7 mouse cellular contexts compared by ENCODE assay signal in the genomic region with DNA sequence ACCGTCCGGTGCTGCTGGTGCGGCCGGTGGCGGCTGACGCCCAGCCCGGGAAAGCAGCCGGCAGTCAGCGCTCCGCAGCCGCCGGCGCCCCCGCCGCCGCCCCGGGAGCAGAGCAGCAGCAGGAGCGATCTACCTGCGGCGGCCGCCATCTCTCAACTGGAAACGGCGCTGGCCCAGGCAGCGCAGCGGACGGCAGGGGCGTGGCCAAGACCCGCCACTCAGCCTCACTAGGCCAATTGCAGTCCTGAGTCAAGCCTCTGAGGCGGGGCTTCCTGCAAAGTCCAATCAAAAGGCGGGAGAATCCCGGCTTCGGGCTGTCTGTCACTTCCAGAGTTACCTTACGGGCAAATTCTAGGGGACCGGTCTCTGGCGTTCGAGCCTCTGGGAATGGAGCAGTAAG. TPM values are rescaled to one million over a fixed set of nuclear protein-coding genes. Genes with fewer than 3 reads are reported as not detected.
A peak's percentile ranks its signal among the peaks of the same experiment; 100 is the strongest.
DNase-seq lines count a peak whose midpoint lies in the region; ATAC-seq and TF ChIP-seq lines count a peak whose summit lies in the region.

Mcu (minus strand) TSS at position 171 of the 400 bp plus-strand sequence.

- no peaks in the 10 kb centered on the region for H3K36me3 ChIP-seq in embryonic facial prominence, embryonic 12.5 days
- H3K36me3 ChIP-seq in heart, adult 2 months (ENCODE audit: control insufficient read depth, insufficient read depth, low read length): no peaks in the 10 kb centered on the region
- no peaks in the 10 kb centered on the region for H3K36me3 ChIP-seq in limb, embryonic 13.5 days
- H3K36me3 ChIP-seq in midbrain, embryonic 16.5 days (ENCODE audit: control insufficient read depth, insufficient read depth, low read length): no peaks in the 10 kb centered on the region

- H3K9me3 ChIP-seq in embryonic facial prominence, embryonic 12.5 days: no peaks in the 10 kb centered on the region
- H3K9me3 ChIP-seq in limb, embryonic 13.5 days: no peaks in the 10 kb centered on the region
- H3K9me3 ChIP-seq in midbrain, embryonic 16.5 days (replicated peaks; ENCODE audit: control insufficient read depth, low read length, poor library complexity, severe bottlenecking): no peaks in the 10 kb centered on the region

- 0 out of 2 replicates have a peak, but pooled peaks cover 1% of the 10 kb centered on the region for H3K79me2 ChIP-seq in heart, adult 2 months (replicated peaks; ENCODE audit: control insufficient read depth, insufficient read depth, low read length)

- peak within 1 kb of the TSS; percentile 92 for H3K9ac ChIP-seq in embryonic facial prominence, embryonic 12.5 days
- peak within 1 kb of the TSS; percentile 94 for H3K9ac ChIP-seq in heart, adult 2 months (ENCODE audit: low read depth, low read length)
- peak within 1 kb of the TSS; percentile 97 for H3K9ac ChIP-seq in limb, embryonic 13.5 days
- H3K9ac ChIP-seq in midbrain, embryonic 16.5 days (ENCODE audit: low read depth, low read length): peak within 1 kb of the TSS; percentile 90

- intact Hi-C loops in heart, adult 2 months (cut with DNase I): loop anchor here (1.0 to 5.0 kb wide), 5 partner anchors 86 to 395 kb away; partner anchors contain the start of genes Micu1, Oit3, Sept10 and Sowahc

- H3K27ac ChIP-seq in embryonic facial prominence, embryonic 12.5 days: peak within 1 kb of the TSS; percentile 88
- peak within 1 kb of the TSS; percentile 82 for H3K27ac ChIP-seq in heart, adult 2 months
- H3K27ac ChIP-seq in limb, embryonic 13.5 days: peak within 1 kb of the TSS; percentile 89
- H3K27ac ChIP-seq in midbrain, embryonic 16.5 days (ENCODE audit: low read length): peak within 1 kb of the TSS; percentile 90

- peak within 1 kb of the TSS; percentile 90 for H3K4me3 ChIP-seq in embryonic facial prominence, embryonic 12.5 days
- peak within 1 kb of the TSS; percentile 62 for H3K4me3 ChIP-seq in heart, adult 2 months
- H3K4me3 ChIP-seq in limb, embryonic 13.5 days: peak within 1 kb of the TSS; percentile 91
- H3K4me3 ChIP-seq in midbrain, embryonic 16.5 days (ENCODE audit: low read depth, low read length): peak within 1 kb of the TSS; percentile 92

- H3K4me2 ChIP-seq in embryonic facial prominence, embryonic 12.5 days (replicated peaks): peak within 1 kb of the TSS; percentile 93
- H3K4me2 ChIP-seq in limb, embryonic 13.5 days (replicated peaks): peak within 1 kb of the TSS; percentile 85
- peak within 1 kb of the TSS; percentile 88 for H3K4me2 ChIP-seq in midbrain, embryonic 16.5 days (ENCODE audit: low read length)

- H3K4me1 ChIP-seq in embryonic facial prominence, embryonic 12.5 days: 0 out of 2 replicates have a peak, but pooled peaks cover 14% of the 10 kb centered on the region
- H3K4me1 ChIP-seq in heart, adult 2 months (ENCODE audit: control insufficient read depth, insufficient read depth, low read length): peaks cover 7% of the 10 kb centered on the region
- H3K4me1 ChIP-seq in limb, embryonic 13.5 days: peaks cover 32% of the 10 kb centered on the region
- peaks cover 24% of the 10 kb centered on the region for H3K4me1 ChIP-seq in midbrain, embryonic 16.5 days (ENCODE audit: control insufficient read depth, insufficient read depth, low read length)

- H3K27me3 ChIP-seq in embryonic facial prominence, embryonic 12.5 days: no peaks in the 10 kb centered on the region
- H3K27me3 ChIP-seq in heart, adult 2 months (ENCODE audit: control insufficient read depth, insufficient read depth, low read length): no peaks in the 10 kb centered on the region
- no peaks in the 10 kb centered on the region for H3K27me3 ChIP-seq in limb, embryonic 13.5 days
- no peaks in the 10 kb centered on the region for H3K27me3 ChIP-seq in midbrain, embryonic 16.5 days (ENCODE audit: control insufficient read depth, insufficient read depth, low read depth, low read length)

- TF ChIP-seq POLR2A in heart, adult 2 months (IDR thresholded peaks at IDR 0.05; ENCODE audit: insufficient read depth, low read depth, low read length): peak; percentile 70

- TF ChIP-seq CTCF in heart, adult 2 months (IDR thresholded peaks at IDR 0.05): no peak

- no peak; the same call in 1 of the 2 replicates for TF ChIP-seq EP300 in heart, adult 2 months (IDR thresholded peaks at IDR 0.05; ENCODE audit: insufficient read depth, low read depth, low read length)

- peak; percentile 96 for DNase-seq in adrenal gland, postnatal 25 days
- peak; percentile 97 to 99 for DNase-seq in heart, adult 2 months
- peak; percentile 97 for DNase-seq in kidney, adult 8-10 months
- DNase-seq in spleen, postnatal 10 days (ENCODE audit: low spot score in 2 of 2): peak; percentile 96 to 97

- WGBS in embryonic facial prominence, embryonic 12.5 days: under 1% methylated on average over 36 of the region's 36 CpGs
- under 1% methylated on average over 29 of the region's 36 CpGs for WGBS in heart, adult 2 months
- WGBS in limb, embryonic 13.5 days: under 1% methylated on average over 36 of the region's 36 CpGs
- under 1% methylated on average over 31 of the region's 36 CpGs for WGBS in midbrain, embryonic 16.5 days

- ATAC-seq in embryonic facial prominence, embryonic 12.5 days (ENCODE audit: insufficient number of reproducible peaks, insufficient read depth, low FRiP score, low TSS enrichment): peak; percentile 98
- peak; percentile 99 for ATAC-seq in limb, embryonic 13.5 days (ENCODE audit: low FRiP score, low read depth)
- peak; percentile 100 for ATAC-seq in midbrain, embryonic 16.5 days

RNA-seq across cellular contexts. Expression of gene Mcu, which starts in this region (rescaled TPM):
- total RNA-seq in adrenal gland, postnatal 25 days (2021): 47.2 and 52.3 TPM in 2 replicates
- 30.9 and 32.8 TPM in 2 replicates for polyA plus RNA-seq in embryonic facial prominence, embryonic 12.5 days (2016; fragmentation: Nextera tagmentation; extraction: Ambion mirVana)
- total RNA-seq in heart, adult 2 months (2021): 10 to 100 TPM; 20.0 to 21.6 TPM
- polyA plus RNA-seq in heart, adult 2 months (2012; rRNA removed): 10.4 and 17.9 TPM in 2 replicates
- 62.3 and 65.3 TPM in 2 replicates for polyA plus RNA-seq in limb, embryonic 13.5 days (2015; fragmentation: Nextera tagmentation; extraction: Ambion mirVana)
- 28.5 and 36.4 TPM in 2 replicates for polyA plus RNA-seq in midbrain, embryonic 16.5 days (2015; fragmentation: Nextera tagmentation; extraction: Ambion mirVana)

Comparison
In these comparisons a context has a peak if more than half of its experiments do, and no peak if none do; other contexts are left out.
1. Peak in every context shown above with its lines: DNase-seq, ATAC-seq, H3K4me3 ChIP-seq and H3K27ac ChIP-seq.